Mouse (Mus musculus): ENCODE results near the gene Lyve1. TPM values are rescaled to one million over a fixed set of nuclear protein-coding genes. Genes with fewer than 3 reads are reported as not detected.
"Not testable (repeated sequence)": the region's sequence is repeated elsewhere in the genome, so short reads cannot be mapped to it uniquely, and the experiment has no call there.

Gene Lyve1
- polyA plus RNA-seq (2014; fragmentation: Nextera tagmentation; extraction: Ambion mirVana), result 0.23 and 0.55 TPM in 2 replicates

- H3K27me3 ChIP-seq (ENCODE audit: control insufficient read depth, insufficient read depth, low read length), result no peaks in the 10 kb centered on the region
- no peaks in the 10 kb centered on the region for H3K9me3 ChIP-seq (ENCODE audit: control insufficient read depth, low read length)
- H3K4me3 ChIP-seq (ENCODE audit: low read depth, low read length), result no peak within 1 kb of the TSS
- WGBS, result 83% methylated on average over 12 of the region's 12 CpGs
- H3K36me3 ChIP-seq (ENCODE audit: control insufficient read depth, insufficient read depth, low read length), result no peaks in the 10 kb centered on the region
- no peaks in the 10 kb centered on the region for H3K4me1 ChIP-seq (ENCODE audit: control insufficient read depth, insufficient read depth, low read length)
- no peak for DNase-seq (ENCODE audit: low spot score)
- no peak for ATAC-seq (ENCODE audit: insufficient number of reproducible peaks, low FRiP score, low TSS enrichment, low read depth)
- H3K4me2 ChIP-seq (ENCODE audit: low read depth, severe bottlenecking), result no peak within 1 kb of the TSS
- H3K9ac ChIP-seq (ENCODE audit: low read length), result no peak within 1 kb of the TSS
- H3K27ac ChIP-seq (replicated peaks; ENCODE audit: low read depth, low read length), result no peak within 1 kb of the TSS
Measured at GRCm38 (mm10) chr7:110862751-110863289, at the start of gene Lyve1. Gene Lyve1, minus strand, starts transcription at chr7:110863239.

- Histone ChIP-seq H3K27me3 (ENCODE audit: control insufficient read depth, insufficient read depth, low read length) (no peaks in the 10 kb centered on the region), H3K27ac (replicated peaks; ENCODE audit: low read depth, low read length) (no peak overlapping the region), H3K36me3 (ENCODE audit: control insufficient read depth, insufficient read depth, low read length) (no peaks in the 10 kb centered on the region), H3K4me2 (ENCODE audit: low read depth, severe bottlenecking) (no peak overlapping the region), H3K4me1 (ENCODE audit: control insufficient read depth, insufficient read depth, low read length) (no peaks in the 10 kb centered on the region), H3K9ac (ENCODE audit: low read length) (no peak overlapping the region), H3K9me3 (ENCODE audit: control insufficient read depth, low read length) (no peaks in the 10 kb centered on the region), H3K4me3 (ENCODE audit: low read depth, low read length) (no peak overlapping the region)
- WGBS, result 85% methylated on average over 8 of the region's 8 CpGs
- DNase-seq (ENCODE audit: low spot score), result no peak
- no peak for ATAC-seq (ENCODE audit: insufficient number of reproducible peaks, low FRiP score, low TSS enrichment, low read depth)
Measured at GRCm38 (mm10) chr7:110908209-110909144, 45.4 kb upstream of the Lyve1 start.

GRCm38 (mm10) chr7:110906566-110906965 lies 43.5 kb upstream of the Lyve1 start:
- WGBS, result 75% methylated on average over 2 of the region's 2 CpGs

GRCm38 (mm10) chr7:110903226-110903625 lies 40.2 kb upstream of the Lyve1 start:
- Histone ChIP-seq H3K9ac (ENCODE audit: low read length) (no peak overlapping the region), H3K27ac (replicated peaks; ENCODE audit: low read depth, low read length) (no peak overlapping the region), H3K9me3 (ENCODE audit: control insufficient read depth, low read length) (no peaks in the 10 kb centered on the region), H3K4me2 (ENCODE audit: low read depth, severe bottlenecking) (no peak overlapping the region), H3K4me1 (ENCODE audit: control insufficient read depth, insufficient read depth, low read length) (no peaks in the 10 kb centered on the region), H3K4me3 (ENCODE audit: low read depth, low read length) (no peak overlapping the region), H3K36me3 (ENCODE audit: control insufficient read depth, insufficient read depth, low read length) (no peaks in the 10 kb centered on the region), H3K27me3 (ENCODE audit: control insufficient read depth, insufficient read depth, low read length) (no peaks in the 10 kb centered on the region)
- DNase-seq (ENCODE audit: low spot score), result no peak
- WGBS, result 80% methylated on average over 7 of the region's 7 CpGs
- no peak for ATAC-seq (ENCODE audit: insufficient number of reproducible peaks, low FRiP score, low TSS enrichment, low read depth)

More at GRCm38 (mm10) chr7:110906566-110906965, 43.5 kb upstream of the Lyve1 start:
- no peak for ATAC-seq (ENCODE audit: insufficient number of reproducible peaks, low FRiP score, low TSS enrichment, low read depth)
- Histone ChIP-seq H3K4me1 (ENCODE audit: control insufficient read depth, insufficient read depth, low read length) (no peaks in the 10 kb centered on the region), H3K4me3 (ENCODE audit: low read depth, low read length) (no peak overlapping the region), H3K9ac (ENCODE audit: low read length) (no peak overlapping the region), H3K9me3 (ENCODE audit: control insufficient read depth, low read length) (no peaks in the 10 kb centered on the region), H3K27me3 (ENCODE audit: control insufficient read depth, insufficient read depth, low read length) (no peaks in the 10 kb centered on the region), H3K4me2 (ENCODE audit: low read depth, severe bottlenecking) (no peak overlapping the region), H3K27ac (replicated peaks; ENCODE audit: low read depth, low read length) (no peak overlapping the region), H3K36me3 (ENCODE audit: control insufficient read depth, insufficient read depth, low read length) (no peaks in the 10 kb centered on the region)
- no peak for DNase-seq (ENCODE audit: low spot score)

- Histone ChIP-seq H3K9me3 (ENCODE audit: control insufficient read depth, low read length) (no peaks in the 10 kb centered on the region), H3K27me3 (ENCODE audit: control insufficient read depth, insufficient read depth, low read length) (no peaks in the 10 kb centered on the region), H3K4me2 (ENCODE audit: low read depth, severe bottlenecking) (no peak overlapping the region), H3K9ac (ENCODE audit: low read length) (no peak overlapping the region), H3K4me3 (ENCODE audit: low read depth, low read length) (no peak overlapping the region), H3K4me1 (ENCODE audit: control insufficient read depth, insufficient read depth, low read length) (no peaks in the 10 kb centered on the region), H3K27ac (replicated peaks; ENCODE audit: low read depth, low read length) (no peak overlapping the region), H3K36me3 (ENCODE audit: control insufficient read depth, insufficient read depth, low read length) (no peaks in the 10 kb centered on the region)
- WGBS, result 85% methylated on average over 8 of the region's 8 CpGs
- no peak for DNase-seq (ENCODE audit: low spot score)
- no peak for ATAC-seq (ENCODE audit: insufficient number of reproducible peaks, low FRiP score, low TSS enrichment, low read depth)
Measured at GRCm38 (mm10) chr7:110897202-110897601, 34.2 kb upstream of the Lyve1 start.

GRCm38 (mm10) chr7:110896453-110896852 lies 33.4 kb upstream of the Lyve1 start:
- Histone ChIP-seq H3K36me3 (ENCODE audit: control insufficient read depth, insufficient read depth, low read length) (no peaks in the 10 kb centered on the region), H3K27me3 (ENCODE audit: control insufficient read depth, insufficient read depth, low read length) (no peaks in the 10 kb centered on the region), H3K4me1 (ENCODE audit: control insufficient read depth, insufficient read depth, low read length) (no peaks in the 10 kb centered on the region), H3K4me3 (ENCODE audit: low read depth, low read length) (no peak overlapping the region), H3K4me2 (ENCODE audit: low read depth, severe bottlenecking) (no peak overlapping the region), H3K9me3 (ENCODE audit: control insufficient read depth, low read length) (no peaks in the 10 kb centered on the region), H3K9ac (ENCODE audit: low read length) (no peak overlapping the region), H3K27ac (replicated peaks; ENCODE audit: low read depth, low read length) (no peak overlapping the region)
- DNase-seq (ENCODE audit: low spot score) (no peak), ATAC-seq (ENCODE audit: insufficient number of reproducible peaks, low FRiP score, low TSS enrichment, low read depth) (no peak)
- WGBS, result 87% methylated on average over 7 of the region's 7 CpGs

GRCm38 (mm10) chr7:110895772-110896171 lies 32.7 kb upstream of the Lyve1 start:
- not testable (repeated sequence) for DNase-seq (ENCODE audit: low spot score); H3K9ac ChIP-seq (ENCODE audit: low read length); ATAC-seq (ENCODE audit: insufficient number of reproducible peaks, low FRiP score, low TSS enrichment, low read depth); H3K4me3 ChIP-seq (ENCODE audit: low read depth, low read length); H3K4me2 ChIP-seq (ENCODE audit: low read depth, severe bottlenecking); H3K4me1 ChIP-seq (ENCODE audit: control insufficient read depth, insufficient read depth, low read length); H3K27me3 ChIP-seq (ENCODE audit: control insufficient read depth, insufficient read depth, low read length); H3K36me3 ChIP-seq (ENCODE audit: control insufficient read depth, insufficient read depth, low read length); H3K27ac ChIP-seq (replicated peaks; ENCODE audit: low read depth, low read length); H3K9me3 ChIP-seq (ENCODE audit: control insufficient read depth, low read length)
- 77% methylated on average over 10 of the region's 10 CpGs for WGBS

GRCm38 (mm10) chr7:110894673-110895072 lies 31.6 kb upstream of the Lyve1 start:
- Histone ChIP-seq H3K27me3 (ENCODE audit: control insufficient read depth, insufficient read depth, low read length) (no peaks in the 10 kb centered on the region), H3K4me2 (ENCODE audit: low read depth, severe bottlenecking) (no peak overlapping the region), H3K4me1 (ENCODE audit: control insufficient read depth, insufficient read depth, low read length) (no peaks in the 10 kb centered on the region), H3K9ac (ENCODE audit: low read length) (no peak overlapping the region), H3K4me3 (ENCODE audit: low read depth, low read length) (no peak overlapping the region), H3K27ac (replicated peaks; ENCODE audit: low read depth, low read length) (no peak overlapping the region), H3K36me3 (ENCODE audit: control insufficient read depth, insufficient read depth, low read length) (no peaks in the 10 kb centered on the region), H3K9me3 (ENCODE audit: control insufficient read depth, low read length) (no peaks in the 10 kb centered on the region)
- ATAC-seq (ENCODE audit: insufficient number of reproducible peaks, low FRiP score, low TSS enrichment, low read depth) (no peak), DNase-seq (ENCODE audit: low spot score) (no peak)
- WGBS, result 91% methylated on average over 9 of the region's 9 CpGs
